Mouse (Mus musculus): ENCODE measurements around the gene Ppm1h. TPM values are rescaled to one million over a fixed set of nuclear protein-coding genes. Genes with fewer than 3 reads are reported as not detected.

Gene Ppm1h
- total and polyA plus RNA-seq, 2 experiments from 2014 or later, result 31.1 to 31.7 TPM

- H3K27ac ChIP-seq (ENCODE audit: low read depth, low read length), result no peak overlapping the region
- peaks cover 6% of the 10 kb centered on the region; the same call in 1 of the 2 replicates for H3K4me1 ChIP-seq (ENCODE audit: insufficient read depth)
- H3K9me3 ChIP-seq (ENCODE audit: low read length), result no peaks in the 10 kb centered on the region
- no peak overlapping the region for H3K4me3 ChIP-seq (ENCODE audit: low read depth, low read length)
- no peak for TF ChIP-seq CTCF (IDR thresholded peaks at IDR 0.05; ENCODE audit: low read depth)
- DNase-seq (no peak), ATAC-seq (no peak)
- H3K36me3 ChIP-seq (ENCODE audit: insufficient read depth), result no peaks in the 10 kb centered on the region
- H3K9ac ChIP-seq, result no peak overlapping the region
- no peaks in the 10 kb centered on the region for H3K27me3 ChIP-seq (ENCODE audit: insufficient read depth, low read length)
- 84% methylated on average over 7 of the region's 7 CpGs for WGBS
- no peak overlapping the region for H3K4me2 ChIP-seq (ENCODE audit: low read depth)
These were observed 71.3 kb downstream of the Ppm1h start for GRCm38 (mm10) chr10:122749876-122750275.

DNA sequence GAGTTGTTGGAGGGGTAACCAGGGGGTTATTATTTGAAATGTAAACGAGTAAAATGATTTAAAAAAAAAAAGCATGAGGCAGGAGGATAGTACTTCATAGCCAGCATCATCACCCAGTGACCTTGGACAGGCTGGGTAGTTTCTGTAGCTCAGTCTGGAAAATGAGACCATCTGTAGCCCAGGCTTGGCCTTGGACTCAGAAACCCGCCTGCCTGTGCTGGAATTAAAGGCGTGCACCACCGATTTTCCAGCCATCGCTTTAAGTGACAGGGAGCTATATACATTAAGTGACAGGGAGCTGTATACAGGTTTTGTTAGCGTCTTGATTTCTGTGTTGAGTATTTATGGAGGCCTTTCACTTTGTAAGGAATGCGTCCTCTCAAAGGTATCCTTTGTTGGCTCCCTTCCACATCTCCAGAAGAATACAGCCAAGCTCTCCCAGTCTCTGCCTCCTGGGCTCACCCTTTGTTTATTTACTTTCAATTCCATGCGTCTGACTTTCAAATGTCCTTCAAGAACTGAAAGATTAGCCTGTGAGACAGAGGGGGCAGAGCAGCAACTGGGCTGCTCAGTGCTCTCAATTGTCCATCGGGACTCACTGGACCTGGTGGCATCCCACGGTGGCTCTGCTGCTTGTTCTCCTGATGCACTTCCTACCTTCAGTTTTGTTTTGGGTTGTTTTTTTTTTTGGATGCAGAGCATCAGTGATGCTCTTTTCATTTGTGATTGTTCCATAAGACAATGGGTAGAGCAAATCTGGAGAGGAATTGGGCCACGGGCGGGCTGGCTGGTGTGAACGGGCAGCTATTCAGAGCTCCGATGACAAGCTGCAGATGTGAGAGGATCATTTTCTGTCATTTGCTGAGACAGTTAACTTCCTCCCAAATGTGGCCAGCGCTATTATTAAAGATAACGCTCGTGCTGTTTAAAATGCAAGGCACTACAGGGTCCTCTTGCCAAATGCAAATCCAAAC lies 74.7 kb downstream of the Ppm1h start:
- ATAC-seq (no peak), DNase-seq (no peak)
- H3K4me2 ChIP-seq (ENCODE audit: low read depth), result no peak overlapping the region

DNA sequence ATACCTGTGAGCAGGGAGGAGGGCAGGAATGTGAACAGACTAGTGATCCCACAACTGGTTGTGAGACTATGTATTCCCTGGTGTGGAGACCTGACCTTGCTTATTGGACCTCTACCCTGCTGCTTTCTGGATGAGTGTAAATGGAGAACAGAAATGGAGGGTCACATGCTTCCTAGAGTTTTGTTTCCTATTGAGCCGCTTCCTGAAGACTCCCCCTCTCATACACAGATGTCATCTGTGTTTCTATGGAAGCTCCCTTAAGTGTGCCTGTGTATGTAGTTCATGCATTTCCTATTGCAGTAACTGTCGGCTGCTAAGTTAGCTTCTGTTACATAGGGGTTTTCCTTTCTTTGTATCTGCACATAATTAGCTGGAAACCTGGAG lies 75.4 kb downstream of the Ppm1h start:
- peaks cover 6% of the 10 kb centered on the region; the same call in 1 of the 2 replicates for H3K4me1 ChIP-seq (ENCODE audit: insufficient read depth)
- TF ChIP-seq CTCF (IDR thresholded peaks at IDR 0.05; ENCODE audit: low read depth), result no peak
- ATAC-seq (peak; percentile 67), DNase-seq (peak; percentile 23)
- H3K36me3 ChIP-seq (ENCODE audit: insufficient read depth), result no peaks in the 10 kb centered on the region
- 21% methylated on average over 2 of the region's 2 CpGs for WGBS
- H3K4me3 ChIP-seq (ENCODE audit: low read depth, low read length), result no peak overlapping the region
- H3K4me2 ChIP-seq (ENCODE audit: low read depth), result no peak overlapping the region
- H3K27ac ChIP-seq (ENCODE audit: low read depth, low read length), result 0 out of 2 replicates have a peak overlapping the region, but pooled peaks have one; percentile 47
- H3K9me3 ChIP-seq (ENCODE audit: low read length), result no peaks in the 10 kb centered on the region
- H3K9ac ChIP-seq, result no peak overlapping the region
- no peaks in the 10 kb centered on the region for H3K27me3 ChIP-seq (ENCODE audit: insufficient read depth, low read length)

More for the DNA sequence above, 74.7 kb downstream of the Ppm1h start:
- Histone ChIP-seq H3K36me3 (ENCODE audit: insufficient read depth) (no peaks in the 10 kb centered on the region), H3K27ac (ENCODE audit: low read depth, low read length) (0 out of 2 replicates have a peak overlapping the region, but pooled peaks have one; percentile 47), H3K4me1 (ENCODE audit: insufficient read depth) (peaks cover 6% of the 10 kb centered on the region; the same call in 1 of the 2 replicates), H3K27me3 (ENCODE audit: insufficient read depth, low read length) (no peaks in the 10 kb centered on the region), H3K4me3 (ENCODE audit: low read depth, low read length) (no peak overlapping the region), H3K9ac (no peak overlapping the region), H3K9me3 (ENCODE audit: low read length) (no peaks in the 10 kb centered on the region)
- TF ChIP-seq CTCF (IDR thresholded peaks at IDR 0.05; ENCODE audit: low read depth), result no peak
- 19% methylated on average over 17 of the region's 17 CpGs for WGBS

DNA sequence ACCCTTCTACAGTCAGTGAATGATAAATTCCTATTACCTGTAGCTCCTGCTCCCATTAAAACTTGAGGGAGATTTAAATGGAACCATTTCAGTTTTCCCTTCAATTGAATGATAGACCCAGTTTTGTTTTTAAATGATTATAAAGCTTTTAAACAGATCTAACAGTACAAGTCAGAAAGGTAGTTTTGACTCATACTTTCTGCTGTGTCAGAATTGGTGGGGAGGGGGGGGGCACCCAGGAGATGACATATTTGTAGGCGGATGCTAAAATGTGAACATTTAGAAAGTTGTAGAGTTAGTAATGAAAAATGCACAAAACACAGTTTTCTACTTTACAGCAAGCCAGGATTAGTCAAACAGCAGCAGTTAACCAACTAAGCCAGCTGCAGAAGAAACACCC lies 76.4 kb downstream of the Ppm1h start:
- H3K4me2 ChIP-seq (ENCODE audit: low read depth), result no peak overlapping the region
- H3K4me3 ChIP-seq (ENCODE audit: low read depth, low read length), result no peak overlapping the region
- no peak for ATAC-seq
- H3K36me3 ChIP-seq (ENCODE audit: insufficient read depth), result no peaks in the 10 kb centered on the region
- no peak overlapping the region for H3K9ac ChIP-seq
- H3K4me1 ChIP-seq (ENCODE audit: insufficient read depth), result peaks cover 6% of the 10 kb centered on the region; the same call in 1 of the 2 replicates
- no peak overlapping the region for H3K27ac ChIP-seq (ENCODE audit: low read depth, low read length)
- no peak for TF ChIP-seq CTCF (IDR thresholded peaks at IDR 0.05; ENCODE audit: low read depth)
- no peak for DNase-seq
- no peaks in the 10 kb centered on the region for H3K27me3 ChIP-seq (ENCODE audit: insufficient read depth, low read length)
- no peaks in the 10 kb centered on the region for H3K9me3 ChIP-seq (ENCODE audit: low read length)
- 97% methylated on average over 1 of the region's 1 CpGs for WGBS

DNA sequence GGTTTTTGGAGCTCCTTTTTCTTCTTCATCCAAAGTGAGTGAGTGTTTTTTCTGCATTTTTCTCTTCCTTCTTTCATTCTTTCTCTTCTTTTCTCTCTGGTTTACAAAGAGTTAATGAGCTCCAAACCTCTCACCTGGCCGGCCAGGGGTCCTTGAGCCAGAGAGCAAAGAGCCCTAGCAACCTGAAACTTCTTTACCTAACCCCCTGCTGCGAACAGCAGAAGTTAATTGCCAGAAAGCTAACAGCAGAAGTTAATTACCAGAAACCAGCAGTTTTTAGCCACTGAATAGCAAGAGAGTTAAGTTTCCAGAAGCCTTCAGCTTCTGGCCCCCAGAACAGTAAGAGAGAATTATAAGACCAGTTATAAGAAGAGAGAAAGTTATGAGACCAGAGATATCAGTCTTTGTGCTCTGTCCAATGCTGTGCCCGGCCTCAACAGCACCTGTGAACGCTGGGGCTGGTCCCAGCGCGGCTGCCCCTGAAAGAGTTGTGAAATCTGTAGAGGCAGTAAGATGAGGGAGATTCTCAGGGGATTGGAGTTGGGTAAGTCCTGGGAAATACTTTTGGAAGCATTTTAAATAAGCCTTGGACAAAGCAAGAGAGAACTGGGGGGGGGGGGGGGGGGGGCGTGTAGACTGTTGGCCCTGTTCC lies 78.4 kb downstream of the Ppm1h start:
- H3K4me1 ChIP-seq (ENCODE audit: insufficient read depth), result peaks cover 6% of the 10 kb centered on the region; the same call in 1 of the 2 replicates
- DNase-seq (no peak), ATAC-seq (no peak)
- TF ChIP-seq CTCF (IDR thresholded peaks at IDR 0.05; ENCODE audit: low read depth), result no peak
- WGBS, result 16% methylated on average over 7 of the region's 7 CpGs
- no peaks in the 10 kb centered on the region for H3K36me3 ChIP-seq (ENCODE audit: insufficient read depth)
- no peak overlapping the region for H3K9ac ChIP-seq
- no peaks in the 10 kb centered on the region for H3K27me3 ChIP-seq (ENCODE audit: insufficient read depth, low read length)
- H3K4me2 ChIP-seq (ENCODE audit: low read depth), result no peak overlapping the region
- H3K9me3 ChIP-seq (ENCODE audit: low read length), result no peaks in the 10 kb centered on the region
- no peak overlapping the region for H3K4me3 ChIP-seq (ENCODE audit: low read depth, low read length)
- no peak overlapping the region for H3K27ac ChIP-seq (ENCODE audit: low read depth, low read length)

- no peak for ATAC-seq
- no peak overlapping the region for H3K4me3 ChIP-seq (ENCODE audit: low read depth, low read length)
- no peaks in the 10 kb centered on the region for H3K36me3 ChIP-seq (ENCODE audit: insufficient read depth)
- no peaks in the 10 kb centered on the region for H3K27me3 ChIP-seq (ENCODE audit: insufficient read depth, low read length)
- DNase-seq, result no peak
- peaks cover 6% of the 10 kb centered on the region; the same call in 1 of the 2 replicates for H3K4me1 ChIP-seq (ENCODE audit: insufficient read depth)
- H3K27ac ChIP-seq (ENCODE audit: low read depth, low read length), result no peak overlapping the region
- H3K4me2 ChIP-seq (ENCODE audit: low read depth), result no peak overlapping the region
- 65% methylated on average over 12 of the region's 12 CpGs for WGBS
- H3K9me3 ChIP-seq (ENCODE audit: low read length), result no peaks in the 10 kb centered on the region
- no peak overlapping the region for H3K9ac ChIP-seq
- TF ChIP-seq CTCF (IDR thresholded peaks at IDR 0.05; ENCODE audit: low read depth), result no peak
These were observed 79.2 kb downstream of the Ppm1h start for GRCm38 (mm10) chr10:122757727-122758126.

Data from forebrain, postnatal 0 days (tissue).